Mouse (Mus musculus) urinary bladder, adult 18-20 months (tissue): ENCODE results near the gene Olfr1513.
A peak's percentile ranks its signal among the peaks of the same experiment; 100 is the strongest.
"Not testable (repeated sequence)": the region's sequence is repeated elsewhere in the genome, so short reads cannot be mapped to it uniquely, and the experiment has no call there.

Experiments
- DNase-seq, 2 experiments: peaks; one replicate each; pipeline ENCODE4 v3.0.0; 2022; ENCODE audit warnings: low spot score in 2 of 2, mixed read lengths in 2 of 2

The Olfr1513 gene

DNA sequence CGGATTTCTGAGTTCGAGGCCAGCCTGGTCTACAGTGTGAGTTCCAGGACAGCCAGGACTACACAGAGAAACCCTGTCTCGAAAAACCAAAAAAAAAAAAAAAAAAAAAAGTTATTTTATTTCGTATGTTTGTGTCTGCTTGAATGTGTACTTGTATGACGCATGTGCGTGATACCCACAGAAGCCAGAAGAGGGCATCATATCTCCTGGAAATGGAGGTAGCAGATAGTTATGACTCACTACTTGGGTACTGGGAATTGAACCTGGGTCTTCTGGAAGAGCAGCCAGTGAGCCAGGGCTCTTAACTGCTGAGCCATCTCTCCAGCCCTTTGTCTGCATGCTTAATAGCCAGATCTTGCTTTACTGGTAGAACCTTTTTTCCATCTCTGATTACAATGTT lies 45.9 kb downstream of the Olfr1513 start:
- DNase-seq = not testable (repeated sequence)

DNA sequence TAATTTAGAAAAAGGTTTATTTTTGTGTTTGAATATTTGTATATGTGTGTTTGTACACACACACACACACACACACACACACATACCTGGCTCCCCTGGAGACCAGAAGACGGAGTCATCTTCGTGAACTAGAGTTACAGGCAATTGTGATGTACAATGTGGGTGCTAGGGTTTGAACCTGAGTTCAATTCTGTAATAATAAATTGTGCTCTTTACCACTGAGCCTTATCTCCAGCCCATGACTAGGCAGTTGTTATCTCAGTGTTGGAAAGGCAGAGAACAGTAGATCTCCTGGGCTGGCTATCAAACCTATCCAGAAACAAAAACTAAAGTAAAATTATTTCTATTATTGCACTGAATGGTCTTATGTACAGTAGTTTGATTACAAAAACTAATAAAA lies 50.1 kb downstream of the Olfr1513 start:
- no peak for DNase-seq

DNA sequence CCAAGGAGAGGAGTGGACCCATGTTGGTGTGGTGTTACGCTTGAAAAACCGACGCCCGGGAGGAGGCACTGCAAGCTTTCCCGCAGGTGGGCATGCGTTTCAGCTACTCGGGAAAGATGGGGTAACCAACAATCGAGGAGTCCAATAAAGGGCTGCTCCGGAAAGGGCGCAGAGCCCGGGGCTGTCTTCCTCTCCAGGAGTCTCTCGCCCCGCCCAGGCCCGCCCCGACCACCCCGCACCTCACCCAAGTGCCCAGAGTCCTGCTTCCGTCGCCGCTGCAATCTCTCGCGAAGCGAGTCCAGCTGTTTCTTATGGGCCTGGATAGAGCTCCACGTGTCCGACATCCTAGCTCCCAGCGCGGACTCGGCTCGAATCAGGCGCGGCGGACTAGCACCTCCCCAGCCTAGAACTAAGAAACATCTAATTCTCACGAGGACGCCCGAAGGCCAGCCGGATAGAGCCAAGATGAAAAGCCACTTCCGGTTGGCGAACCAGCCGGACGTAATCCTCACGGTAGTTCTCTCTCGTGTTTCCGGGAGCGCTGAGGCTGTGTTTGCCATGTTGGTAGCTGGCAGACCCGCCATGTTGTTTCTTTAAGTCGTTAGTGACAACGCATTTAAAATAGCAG lies 51.5 kb downstream of the Olfr1513 start, which contains the start of gene Mettl3:
Gene Mettl3 (minus strand): TSS at position 485 of the 628 bp plus-strand sequence.
- peak; percentile 80 to 88 for DNase-seq

DNA sequence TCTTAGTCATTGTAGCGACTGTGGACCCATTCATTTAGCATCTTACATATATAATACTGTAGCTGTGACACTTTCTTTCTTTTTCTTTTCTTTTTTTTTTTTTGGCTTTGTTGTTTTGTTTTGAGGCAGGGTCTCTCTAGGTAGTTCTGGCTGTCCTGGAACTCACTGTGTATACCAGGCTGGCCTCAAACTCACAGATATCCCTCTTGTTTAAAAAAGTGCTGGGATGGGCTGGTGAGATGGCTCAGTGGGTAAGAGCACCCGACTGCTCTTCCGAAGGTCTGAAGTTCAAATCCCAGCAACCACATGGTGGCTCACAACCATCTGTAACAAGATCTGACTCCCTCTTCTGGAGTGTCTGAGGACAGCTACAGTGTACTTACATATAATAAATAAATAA lies 52.7 kb downstream of the Olfr1513 start:
- not testable (repeated sequence) for DNase-seq
